Mouse (Mus musculus): ENCODE results near the gene Desi1.

DNA sequence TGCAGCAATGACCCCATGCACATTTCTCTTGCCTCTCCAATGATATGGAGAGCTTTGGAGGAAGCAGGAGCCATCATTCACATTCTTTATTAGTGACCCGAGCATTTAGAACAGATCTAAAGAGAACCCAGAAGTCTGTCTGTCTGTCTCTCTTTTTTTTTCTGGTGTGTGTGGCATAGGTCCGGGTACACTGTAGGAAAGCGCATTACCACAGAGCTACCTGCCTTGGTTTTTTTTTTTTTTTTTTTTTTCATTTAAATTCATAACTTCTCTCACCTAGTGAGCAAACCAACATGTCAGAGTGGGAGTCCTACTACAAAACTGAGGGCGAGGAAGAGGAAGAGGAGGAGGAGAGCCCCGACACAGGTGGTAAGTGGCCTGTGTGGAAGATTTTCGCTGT lies 16.8 kb downstream of the Desi1 start:
- TF ChIP-seq GATA1 (IDR thresholded peaks at IDR 0.05; ENCODE audit: borderline replicate concordance, low read length): no peak
- no peak for TF ChIP-seq FLI1 (IDR thresholded peaks at IDR 0.05; ENCODE audit: low read length)
